Mouse (Mus musculus) lung, postnatal 36 days (tissue): ENCODE measurements around the gene 4931409K22Rik.

Source experiments
- DNase-seq: peaks from one replicate; pipeline ENCODE4 v3.0.0; 2022; ENCODE audit warnings: mixed read lengths

Gene 4931409K22Rik

DNA sequence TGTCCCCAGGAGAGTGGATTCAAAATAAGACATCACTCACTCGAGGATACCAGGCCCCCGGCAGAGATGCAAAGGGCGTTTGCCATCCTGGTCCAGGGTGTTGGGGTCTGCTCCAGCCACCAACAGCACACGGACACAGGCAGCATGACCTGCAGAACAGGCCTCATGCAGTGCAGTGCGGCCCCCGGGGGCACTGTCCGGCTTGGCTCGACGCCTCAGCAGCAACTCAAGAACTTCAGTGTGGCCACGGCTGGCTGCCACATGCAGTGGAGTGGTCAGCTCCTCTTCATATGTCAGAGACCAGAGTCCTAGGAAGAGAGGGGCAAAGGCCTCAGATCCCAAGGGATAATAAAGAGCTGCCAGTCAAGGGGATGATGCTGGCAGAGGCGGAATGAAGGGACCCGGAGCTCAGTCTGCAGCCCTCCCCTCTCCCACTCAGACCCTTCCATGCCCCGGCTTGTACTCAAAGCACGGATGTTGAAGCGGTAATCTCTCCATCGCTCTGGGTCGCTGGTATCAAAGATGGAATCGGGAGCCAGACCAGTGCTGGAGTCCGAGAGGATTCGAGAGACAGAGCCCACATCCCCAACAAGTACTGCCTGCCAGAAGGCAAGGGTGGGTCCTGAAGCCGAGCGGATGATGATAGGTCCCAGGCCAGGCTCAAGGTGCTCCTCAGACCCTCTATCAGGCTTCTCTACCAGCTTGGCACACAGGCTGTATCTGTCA is 16.9 kb downstream of the 4931409K22Rik start:
- no peak for DNase-seq

GRCm38 (mm10) chr5:24537618-24538017 is 19.0 kb downstream of the 4931409K22Rik start:
- DNase-seq, result no peak

- no peak for DNase-seq
These were observed 20.1 kb downstream of the 4931409K22Rik start for GRCm38 (mm10) chr5:24536511-24536910.

DNA sequence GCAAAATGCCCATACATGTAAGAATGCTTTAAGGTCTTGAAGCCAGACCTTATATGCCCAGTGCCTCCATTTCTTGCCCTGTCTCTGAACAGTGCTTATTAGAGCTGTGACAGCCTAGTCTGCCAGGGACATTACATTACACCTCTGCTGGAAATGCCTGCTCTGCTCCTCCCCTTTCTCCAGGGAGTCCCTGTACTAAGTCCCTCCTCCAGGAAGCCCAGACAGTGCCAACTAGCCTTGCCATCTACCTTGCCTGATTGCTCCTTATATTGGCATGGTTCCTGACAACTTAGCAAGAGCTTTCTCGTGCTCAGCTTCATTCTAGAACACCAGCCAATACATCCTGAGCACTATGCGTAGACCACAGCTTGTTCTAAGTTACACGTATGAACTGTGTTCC is 20.9 kb downstream of the 4931409K22Rik start:
- peak; percentile 54 for DNase-seq

DNA sequence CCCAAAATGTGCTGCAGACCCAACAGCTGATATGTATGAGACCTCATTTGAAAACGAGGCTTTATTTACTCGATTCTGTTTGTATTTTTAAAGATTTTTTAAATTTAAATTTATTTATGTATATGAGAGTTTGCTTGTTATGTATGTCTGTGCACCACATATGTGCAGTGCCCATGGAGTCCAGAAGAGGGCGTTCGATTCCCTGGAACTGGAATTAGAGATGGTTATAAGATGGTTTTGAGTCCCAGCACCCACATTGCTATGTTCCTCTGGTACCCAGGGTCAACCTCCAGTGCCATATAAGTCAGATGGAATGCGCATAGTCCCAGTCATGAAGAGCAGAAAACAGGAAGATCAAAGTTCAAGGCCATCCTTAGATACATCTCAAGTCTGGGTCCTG is 22.3 kb downstream of the 4931409K22Rik start:
- DNase-seq, result peak; percentile 26

GRCm38 (mm10) chr5:24533391-24533790 is 23.2 kb downstream of the 4931409K22Rik start:
- DNase-seq, result no peak

DNA sequence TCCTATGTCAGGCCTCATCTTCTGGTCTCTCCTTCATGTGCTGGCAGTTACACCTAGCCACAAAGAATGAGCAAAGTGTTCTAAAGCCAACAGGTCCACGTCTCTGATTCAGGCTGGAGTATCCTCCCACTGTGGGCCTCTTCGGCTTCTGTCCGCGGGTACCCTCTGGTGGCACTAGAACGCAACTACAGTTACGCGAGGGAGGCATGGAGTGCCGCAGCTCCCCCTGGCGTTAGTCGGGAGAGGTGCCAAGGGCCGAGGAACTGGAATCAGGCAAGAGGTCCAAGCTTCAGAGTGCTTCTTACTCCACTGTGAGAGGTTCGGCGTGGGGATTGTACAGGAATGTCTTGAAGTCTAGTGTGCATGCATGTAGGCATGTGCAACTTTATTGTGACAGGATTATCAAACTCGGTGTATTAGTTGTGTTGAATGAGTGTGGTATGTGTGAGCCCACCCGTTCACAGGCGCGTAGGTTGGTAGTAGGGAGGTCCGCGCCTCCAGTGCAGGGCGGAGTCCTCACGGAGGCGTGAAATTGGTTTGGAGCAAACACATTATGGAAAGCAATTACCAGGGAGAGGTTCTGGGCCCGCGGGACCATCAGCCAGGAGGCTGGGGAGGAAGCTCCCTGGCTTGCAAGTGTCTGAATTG is 26.4 kb downstream of the 4931409K22Rik start:
- DNase-seq, result peak; percentile 95

DNA sequence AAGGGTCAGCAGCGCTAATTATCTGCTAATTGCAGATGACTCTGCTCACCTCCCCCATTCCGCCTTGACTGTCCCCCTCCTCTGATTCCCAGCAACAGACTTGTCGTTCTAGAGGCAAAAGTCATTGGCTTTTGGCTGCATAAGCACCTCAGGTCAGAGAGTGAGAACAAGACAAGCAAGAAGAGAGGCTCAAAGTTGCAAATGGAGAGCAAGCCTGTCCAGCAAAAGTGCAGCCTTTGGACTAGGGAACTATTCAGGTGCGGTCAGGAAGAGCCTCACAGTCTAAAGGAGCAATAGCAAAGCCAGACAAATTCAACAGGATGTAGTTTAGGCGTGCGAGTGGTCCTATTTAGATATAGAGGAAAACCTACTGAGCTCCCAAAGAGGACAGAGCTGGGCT is 28.8 kb downstream of the 4931409K22Rik start:
- DNase-seq, result no peak

DNA sequence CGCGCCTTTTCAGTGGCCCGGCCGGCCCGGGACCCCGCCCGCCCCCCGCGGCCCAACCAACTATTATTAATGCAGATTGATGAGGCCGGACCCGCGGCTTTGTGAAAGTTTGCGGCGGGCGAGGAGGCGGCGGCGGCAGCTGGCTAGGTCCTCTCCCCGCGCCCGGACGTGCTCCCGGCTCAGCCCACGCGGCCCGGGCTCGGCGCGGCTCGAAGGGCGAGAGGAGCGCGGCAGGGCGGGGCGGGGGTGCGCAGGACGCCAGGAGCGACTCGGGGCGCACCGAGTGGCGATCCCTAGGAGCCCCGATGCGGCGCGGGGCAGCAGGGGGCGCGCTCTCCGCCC is 29.7 kb downstream of the 4931409K22Rik start, which contains the start of gene Gbx1:
TSS of gene Gbx1 (minus strand) at position 314 of the 342 bp plus-strand sequence.
- peak; percentile 12 for DNase-seq

DNA sequence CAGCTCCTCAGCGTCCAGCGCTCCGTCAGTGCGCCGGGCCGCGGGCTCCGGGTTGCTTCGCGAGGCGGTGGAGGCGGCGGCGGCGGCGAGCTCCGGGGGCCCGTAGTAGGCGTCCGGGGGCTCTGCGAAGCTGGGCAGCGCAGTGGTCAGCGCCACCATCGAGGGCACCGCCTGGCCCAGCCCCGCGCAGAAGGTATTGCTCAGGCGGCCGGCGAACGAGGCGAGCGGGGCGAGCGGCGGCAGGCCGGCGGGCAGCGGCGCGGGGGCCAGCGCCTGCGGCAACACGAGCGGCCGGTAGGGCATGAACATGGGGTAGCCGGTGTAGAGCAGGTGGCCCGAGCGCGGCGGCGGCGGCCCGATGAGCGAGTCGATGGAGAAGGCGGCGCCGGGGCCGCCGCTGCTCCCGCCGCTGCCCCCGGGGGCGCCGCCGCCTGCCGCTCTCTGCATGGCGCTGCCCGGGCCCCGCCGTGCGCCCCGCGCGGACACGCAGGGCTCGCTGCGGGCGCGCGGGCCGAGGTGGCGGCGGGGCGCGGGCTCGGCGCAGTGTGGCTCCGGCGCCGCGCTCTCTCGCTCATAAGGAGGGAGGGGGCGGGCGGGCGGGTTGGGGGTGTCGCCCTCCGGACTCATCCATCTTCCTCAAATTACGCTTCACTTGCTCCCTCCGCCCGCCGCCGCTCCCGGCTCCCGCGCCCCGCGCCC is 30.3 kb downstream of the 4931409K22Rik start:
- DNase-seq, result no peak

DNA sequence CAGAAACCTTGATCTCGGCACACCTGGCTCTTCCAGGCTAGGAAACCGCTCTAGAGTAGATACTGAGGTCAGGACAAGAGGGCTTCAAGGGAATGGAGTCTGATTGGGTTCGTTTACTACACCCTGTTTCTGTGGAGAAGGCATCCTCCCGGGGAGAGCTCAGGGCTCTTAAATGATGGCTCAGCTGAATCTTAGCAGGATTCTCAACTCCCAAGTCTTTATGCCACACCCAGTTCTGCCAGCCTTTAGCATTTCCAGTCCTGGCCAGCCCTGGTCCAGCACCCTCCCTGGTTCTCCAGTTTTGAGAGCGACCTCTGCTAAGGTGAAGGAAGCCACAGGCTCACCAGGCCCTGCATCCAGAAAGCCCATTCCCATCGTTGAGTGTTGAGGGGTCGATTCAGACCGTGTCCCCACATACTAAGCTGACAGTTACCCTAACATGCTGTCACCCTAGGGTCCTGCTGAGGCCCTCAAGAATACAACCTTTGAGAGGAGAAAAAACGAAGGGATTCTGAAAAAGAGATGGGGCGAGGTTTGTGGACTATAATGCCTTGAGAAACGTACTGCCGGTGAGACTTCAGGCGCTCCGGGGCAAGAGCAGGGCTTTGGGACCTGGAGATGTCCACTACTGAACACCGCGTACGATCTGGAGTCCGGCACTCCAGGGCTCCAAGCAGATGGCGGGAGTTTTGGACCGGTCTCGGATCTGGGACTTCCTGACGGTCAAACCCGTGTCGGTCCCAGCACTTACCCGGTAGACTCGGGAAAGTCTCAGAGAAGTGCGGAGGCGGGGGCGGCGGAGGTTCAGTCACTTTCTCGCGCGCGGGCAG is 31.0 kb downstream of the 4931409K22Rik start:
- DNase-seq, result no peak

DNA sequence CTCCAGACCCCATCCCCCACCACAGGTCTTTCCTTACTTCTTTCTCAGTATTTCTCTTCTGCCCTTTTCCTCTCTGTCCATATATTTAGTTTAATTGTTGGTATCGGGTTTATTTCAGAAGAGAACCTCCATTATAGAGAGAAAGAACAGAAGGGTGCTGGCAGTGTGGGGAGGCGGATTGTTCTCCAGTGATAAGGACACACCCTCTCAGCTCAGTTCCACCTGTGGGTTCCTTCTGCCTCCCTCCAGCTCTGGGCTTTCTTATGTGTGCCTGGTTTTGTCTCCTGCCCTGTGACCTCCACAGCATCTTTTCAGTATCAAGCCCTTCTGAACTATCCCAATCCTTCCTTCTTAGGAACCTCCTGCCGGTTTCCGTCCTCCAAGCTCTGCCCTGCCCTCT is 32.1 kb downstream of the 4931409K22Rik start:
- DNase-seq, result no peak

DNA sequence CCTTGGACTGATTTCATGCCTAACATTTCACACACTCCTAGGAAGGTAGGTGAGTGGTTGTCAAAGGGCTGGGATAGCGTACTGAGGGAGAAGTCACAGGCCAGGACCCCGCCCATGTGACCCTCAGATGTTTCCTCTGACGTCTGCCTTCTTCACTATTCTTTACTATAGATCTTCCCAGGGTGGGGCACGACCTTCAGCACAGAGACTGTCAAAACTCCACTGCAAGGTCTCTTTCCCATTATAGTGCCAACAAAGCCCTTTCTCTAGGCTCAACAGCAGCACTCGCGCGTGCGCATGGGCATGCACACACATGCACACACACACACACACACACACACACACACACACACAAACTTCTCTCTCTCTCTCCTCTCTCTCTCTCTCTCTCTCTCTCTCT is 32.8 kb downstream of the 4931409K22Rik start:
- DNase-seq, result no peak

DNA sequence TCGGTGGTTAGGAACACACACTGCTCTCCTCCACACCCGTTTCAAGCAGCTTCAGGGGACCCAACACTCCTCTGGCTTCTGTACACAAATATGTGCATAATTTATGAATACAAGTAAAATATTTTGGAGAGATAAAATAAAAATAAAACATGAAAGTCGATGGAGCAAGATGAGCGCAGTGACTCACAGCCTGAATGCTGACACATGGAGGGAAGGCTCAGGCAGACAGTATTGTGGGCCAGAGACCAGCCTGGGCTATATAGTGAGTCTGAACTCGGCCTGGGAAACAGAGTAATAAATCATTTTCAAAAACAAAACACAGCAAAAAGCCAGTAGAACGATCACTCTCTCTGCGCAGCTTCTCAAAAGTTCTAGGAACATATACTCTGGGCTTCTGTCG is 35.2 kb downstream of the 4931409K22Rik start:
- DNase-seq, result no peak

DNA sequence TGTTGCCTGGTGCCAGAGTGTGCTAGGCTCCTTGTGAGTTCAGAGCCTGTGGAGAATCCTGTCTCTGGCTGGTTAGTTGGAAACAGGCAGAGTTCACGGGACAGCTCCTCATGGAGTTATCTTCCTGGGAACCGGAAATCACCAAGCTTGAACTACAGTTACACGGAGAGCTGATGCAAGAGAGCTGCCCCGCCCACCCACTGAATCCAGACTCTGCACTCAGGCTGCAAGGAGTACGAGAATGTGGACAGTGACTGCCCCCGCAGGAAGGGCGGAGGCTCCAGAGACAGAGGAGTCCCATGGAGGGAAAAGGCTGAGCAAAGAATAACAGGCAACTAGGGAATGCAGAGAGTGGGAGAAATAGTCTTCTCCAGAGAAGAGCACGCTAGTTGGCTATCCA is 44.3 kb downstream of the 4931409K22Rik start:
- DNase-seq, result peak; percentile 50

GRCm38 (mm10) chr5:24510635-24511034 is 46.0 kb downstream of the 4931409K22Rik start:
- peak; percentile 71 for DNase-seq

DNA sequence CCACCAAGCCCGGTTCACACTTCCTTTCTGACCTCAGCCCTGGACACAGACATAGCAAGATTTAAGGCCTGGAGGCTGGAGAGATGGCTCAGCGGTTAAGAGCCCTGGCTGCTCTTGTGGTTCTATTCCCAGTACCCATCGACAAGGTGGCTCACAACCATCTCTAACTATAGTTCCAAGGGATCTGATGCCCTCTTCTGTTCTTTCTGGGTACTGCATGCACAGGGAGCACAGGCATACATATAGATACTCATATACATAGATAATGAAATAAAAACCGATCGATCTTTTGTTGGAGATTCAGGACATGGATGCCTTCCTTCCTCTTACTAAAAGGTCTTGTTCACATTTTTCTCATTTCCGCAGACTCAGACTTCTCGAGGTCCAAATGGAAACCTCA is 48.2 kb downstream of the 4931409K22Rik start:
- DNase-seq, result no peak

DNA sequence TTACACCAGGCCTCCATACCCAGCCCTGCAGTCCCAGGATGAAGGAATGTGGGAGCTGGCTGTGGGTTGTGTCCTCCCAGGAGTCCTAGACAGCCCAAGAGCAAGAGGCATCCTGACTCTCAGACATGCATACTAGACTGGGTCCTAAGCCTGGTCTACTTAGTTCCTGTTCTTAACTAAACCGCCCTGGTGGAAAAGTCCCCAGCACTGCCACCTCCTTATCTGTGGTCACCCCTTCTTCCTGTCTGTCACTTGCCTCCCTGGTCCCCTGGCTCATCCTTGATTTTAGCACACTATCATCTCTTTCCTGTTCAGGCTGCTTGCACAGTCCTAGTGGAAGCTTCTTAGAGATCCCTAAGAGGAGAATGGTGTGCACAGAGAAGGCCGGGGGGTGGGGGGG is 51.1 kb downstream of the 4931409K22Rik start:
- no peak for DNase-seq

DNA sequence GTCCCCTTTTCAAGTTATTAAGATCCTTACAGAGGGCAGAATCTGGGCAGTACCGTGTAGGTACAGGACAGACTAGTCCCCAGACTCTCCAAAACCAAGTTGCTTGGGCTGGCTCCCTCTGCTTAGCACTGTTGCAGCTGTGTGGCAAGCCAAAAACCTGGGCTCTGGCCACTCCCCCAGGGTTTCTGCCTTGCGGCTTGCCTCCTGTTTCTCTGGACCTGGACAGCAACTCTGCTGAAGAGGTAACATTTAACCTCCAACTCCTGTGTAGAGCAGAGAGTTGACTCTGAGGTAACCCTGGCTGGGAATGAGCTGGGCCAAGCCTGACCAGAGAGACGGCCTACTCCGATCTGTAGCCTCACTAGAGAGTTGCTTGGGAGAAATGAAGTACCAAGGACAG is 53.8 kb downstream of the 4931409K22Rik start:
- DNase-seq, result peak; percentile 16

DNA sequence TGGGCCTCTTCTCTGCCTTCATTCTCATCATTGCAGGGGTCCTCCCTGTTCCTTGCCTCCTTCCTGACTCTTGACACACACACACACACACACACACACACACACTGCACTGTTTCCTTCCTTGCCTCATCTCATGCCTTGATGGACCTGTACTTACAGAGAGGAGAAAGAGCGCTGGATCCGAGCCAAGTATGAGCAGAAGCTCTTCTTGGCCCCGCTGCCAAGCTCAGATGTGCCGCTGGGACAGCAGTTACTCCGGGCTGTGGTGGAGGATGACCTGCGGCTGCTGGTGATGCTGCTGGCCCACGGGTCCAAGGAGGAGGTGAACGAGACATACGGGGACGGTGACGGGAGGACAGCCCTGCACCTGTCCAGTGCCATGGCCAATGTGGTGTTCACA is 55.8 kb downstream of the 4931409K22Rik start:
- peak; percentile 11 for DNase-seq

- DNase-seq, result no peak
These were observed 57.5 kb downstream of the 4931409K22Rik start for GRCm38 (mm10) chr5:24499113-24499512.

DNA sequence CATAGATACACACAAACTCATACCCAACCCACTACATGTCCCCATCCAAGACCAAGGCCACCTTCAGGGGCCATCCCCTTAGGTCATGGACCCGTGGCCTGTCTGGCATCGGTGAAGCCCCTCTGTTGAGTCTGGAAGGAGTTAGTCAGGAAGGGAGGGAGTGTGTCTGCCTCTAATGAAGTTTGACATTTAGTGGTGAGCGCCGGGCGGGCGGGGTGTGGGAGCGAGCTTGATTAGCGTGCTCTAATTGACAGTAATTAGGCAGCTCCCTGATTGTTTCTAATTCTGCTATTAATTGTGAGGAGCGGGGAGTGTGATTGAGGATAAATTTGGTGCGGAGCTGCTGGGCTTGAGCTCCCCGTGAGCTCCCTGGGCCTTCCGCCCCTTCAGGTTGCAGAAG is 59.1 kb downstream of the 4931409K22Rik start:
- DNase-seq, result no peak

GRCm38 (mm10) chr5:24496756-24497155 is 59.9 kb downstream of the 4931409K22Rik start:
- no peak for DNase-seq
